Mouse (Mus musculus): ENCODE results near the gene Gm49711. TPM values are rescaled to one million over a fixed set of nuclear protein-coding genes. Genes with fewer than 3 reads are reported as not detected.

Gm49711 gene
- polyA plus RNA-seq, 1 experiment from 2014 or later = 0.47 TPM

DNA sequence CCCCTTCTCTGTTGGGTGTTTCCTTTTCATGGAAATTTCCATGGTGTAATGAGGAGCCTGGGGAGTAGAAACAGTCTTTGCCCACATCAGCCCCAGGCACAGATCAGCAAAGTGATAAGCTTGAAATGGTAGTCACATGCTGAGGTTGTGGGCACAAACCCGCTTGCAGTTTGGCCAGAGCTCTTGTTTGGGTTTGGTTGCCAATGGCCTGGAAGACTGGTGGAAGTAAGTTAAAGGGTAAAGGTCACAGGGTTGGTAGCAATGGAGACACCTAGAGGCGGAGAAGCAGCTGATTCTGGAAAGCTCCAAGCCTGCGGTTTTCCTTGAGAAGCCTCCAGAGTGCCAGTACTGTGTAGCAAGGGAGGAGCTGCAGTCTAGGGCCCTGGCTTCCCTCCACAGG is 47.5 kb downstream of the Gm49711 start:
- Histone ChIP-seq H3K36me3 (peaks cover 5% of the 10 kb centered on the region; the same call in 1 of the 2 replicates), H3K4me1 (peaks cover 15% of the 10 kb centered on the region; the same call in 1 of the 2 replicates), H3K9ac (no peak overlapping the region), H3K4me2 (replicated peaks) (no peak overlapping the region), H3K27me3 (replicated peaks) (no peaks in the 10 kb centered on the region), H3K27ac (no peak overlapping the region), H3K4me3 (no peak overlapping the region), H3K9me3 (no peaks in the 10 kb centered on the region)
- no peak for ATAC-seq (ENCODE audit: low FRiP score, low read depth)
- 81% methylated on average over 3 of the region's 3 CpGs for WGBS

DNA sequence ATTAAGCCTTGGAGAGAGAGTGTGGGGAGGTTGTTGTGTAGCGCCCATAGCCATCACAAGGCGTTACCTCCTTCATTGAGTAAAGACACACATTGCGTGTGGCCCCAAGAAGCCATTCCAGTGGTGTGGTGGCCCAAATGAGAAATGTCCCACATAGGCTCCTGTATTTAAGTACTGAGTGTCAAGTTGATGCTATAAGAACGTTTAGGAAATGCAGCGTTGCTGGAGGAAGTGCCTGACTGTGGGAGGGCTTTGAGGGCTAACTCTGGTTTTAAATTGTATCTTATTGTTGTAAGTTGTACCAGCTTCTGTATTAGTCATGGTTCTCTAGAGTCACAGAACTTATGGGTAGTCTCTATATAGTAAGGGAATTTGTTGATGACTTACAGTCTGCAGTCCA is 49.2 kb downstream of the Gm49711 start:
- Histone ChIP-seq H3K36me3 (peaks cover 6% of the 10 kb centered on the region), H3K4me2 (replicated peaks) (no peak overlapping the region), H3K27me3 (replicated peaks) (no peaks in the 10 kb centered on the region), H3K9ac (no peak overlapping the region), H3K4me1 (peaks cover 12% of the 10 kb centered on the region; the same call in 1 of the 2 replicates), H3K4me3 (no peak overlapping the region), H3K27ac (no peak overlapping the region), H3K9me3 (no peaks in the 10 kb centered on the region)
- no peak for ATAC-seq (ENCODE audit: low FRiP score, low read depth)
- WGBS = 87% methylated on average over 5 of the region's 5 CpGs

DNA sequence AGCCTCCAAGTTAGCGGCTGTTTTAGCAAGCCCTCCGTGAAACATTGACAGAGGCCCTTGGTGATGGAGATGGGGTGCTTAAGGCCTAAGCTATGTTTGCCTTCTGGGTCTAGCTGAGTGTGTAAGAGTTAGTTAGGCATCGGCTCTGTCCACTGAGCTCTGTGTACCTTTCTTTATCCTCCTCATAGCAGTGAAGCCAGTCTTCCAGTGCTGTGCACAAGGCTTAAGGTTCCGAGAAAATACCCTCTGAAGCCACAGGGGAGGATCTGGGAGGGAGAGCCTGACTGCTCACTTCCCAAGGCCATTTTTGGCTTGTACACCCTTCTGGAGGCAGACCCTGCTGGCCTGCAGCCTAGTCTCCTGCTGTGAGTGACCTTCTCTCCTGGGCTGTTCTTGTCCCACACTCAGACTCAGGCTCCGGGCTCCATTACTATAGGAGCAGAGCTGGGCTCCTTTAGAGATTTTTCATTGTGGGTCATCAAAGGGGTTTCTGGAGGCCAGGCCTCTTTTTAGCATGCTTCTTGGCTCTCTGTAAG is 56.7 kb downstream of the Gm49711 start:
- Histone ChIP-seq H3K27ac (no peak overlapping the region), H3K9me3 (no peaks in the 10 kb centered on the region)
- 77% methylated on average over 5 of the region's 5 CpGs for WGBS

DNA sequence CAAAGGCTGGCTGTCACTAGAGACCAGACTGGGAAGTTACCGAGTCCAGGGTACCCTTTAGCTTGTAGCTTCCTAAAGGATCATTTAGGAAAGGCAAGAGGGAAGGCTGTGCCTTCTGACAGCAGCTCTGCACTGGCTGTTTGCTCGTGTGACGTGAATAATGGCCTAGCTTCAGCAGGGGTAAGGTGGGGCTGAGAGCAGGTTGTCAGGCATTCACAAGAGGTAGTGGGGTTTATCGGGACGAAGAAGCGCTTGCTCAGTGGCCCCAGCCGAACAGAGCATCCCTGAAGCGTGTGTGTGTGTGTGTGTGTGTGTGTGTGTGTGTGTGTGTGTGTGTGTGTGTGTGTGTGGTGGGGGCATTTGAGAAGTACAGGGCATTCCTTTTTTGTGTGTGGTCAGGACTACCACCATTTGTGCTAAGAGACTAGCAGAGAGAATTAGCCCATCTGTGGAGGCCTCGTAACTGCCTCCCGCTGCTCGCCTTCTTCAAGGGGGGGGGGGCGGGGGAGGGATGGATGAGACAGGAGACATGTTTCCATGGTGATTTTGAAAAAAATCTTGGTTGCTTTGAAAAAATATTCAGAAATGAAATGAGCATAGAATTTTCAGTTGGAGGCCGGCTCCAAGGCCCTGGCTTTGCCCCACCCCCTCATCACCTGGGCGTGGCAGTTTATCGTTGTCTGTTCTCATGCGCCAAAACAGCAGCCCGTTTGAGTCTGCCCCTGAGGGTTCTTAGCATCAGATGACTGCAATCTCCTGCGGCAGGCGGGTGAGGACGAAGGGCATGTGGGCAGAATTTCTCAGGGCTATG is 57.7 kb downstream of the Gm49711 start:
- WGBS = 20% methylated on average over 20 of the region's 20 CpGs
- Histone ChIP-seq H3K4me2 (replicated peaks) (peak overlapping the region; percentile 36), H3K4me1 (peaks cover 31% of the 10 kb centered on the region), H3K9ac (peak overlapping the region; percentile 30; the same call in 1 of the 2 replicates), H3K27me3 (replicated peaks) (no peaks in the 10 kb centered on the region), H3K4me3 (no peak overlapping the region), H3K27ac (no peak overlapping the region), H3K9me3 (no peaks in the 10 kb centered on the region), H3K36me3 (peaks cover 13% of the 10 kb centered on the region)
- peak; percentile 69; the same call in 1 of the 2 replicates for ATAC-seq (ENCODE audit: low FRiP score, low read depth)

More for the DNA sequence above, 56.7 kb downstream of the Gm49711 start:
- H3K9ac ChIP-seq = no peak overlapping the region
- no peak overlapping the region for H3K4me3 ChIP-seq
- no peak overlapping the region for H3K4me2 ChIP-seq (replicated peaks)
- no peak for ATAC-seq (ENCODE audit: low FRiP score, low read depth)
- no peaks in the 10 kb centered on the region for H3K27me3 ChIP-seq (replicated peaks)
- H3K4me1 ChIP-seq = peaks cover 31% of the 10 kb centered on the region
- peaks cover 13% of the 10 kb centered on the region for H3K36me3 ChIP-seq

DNA sequence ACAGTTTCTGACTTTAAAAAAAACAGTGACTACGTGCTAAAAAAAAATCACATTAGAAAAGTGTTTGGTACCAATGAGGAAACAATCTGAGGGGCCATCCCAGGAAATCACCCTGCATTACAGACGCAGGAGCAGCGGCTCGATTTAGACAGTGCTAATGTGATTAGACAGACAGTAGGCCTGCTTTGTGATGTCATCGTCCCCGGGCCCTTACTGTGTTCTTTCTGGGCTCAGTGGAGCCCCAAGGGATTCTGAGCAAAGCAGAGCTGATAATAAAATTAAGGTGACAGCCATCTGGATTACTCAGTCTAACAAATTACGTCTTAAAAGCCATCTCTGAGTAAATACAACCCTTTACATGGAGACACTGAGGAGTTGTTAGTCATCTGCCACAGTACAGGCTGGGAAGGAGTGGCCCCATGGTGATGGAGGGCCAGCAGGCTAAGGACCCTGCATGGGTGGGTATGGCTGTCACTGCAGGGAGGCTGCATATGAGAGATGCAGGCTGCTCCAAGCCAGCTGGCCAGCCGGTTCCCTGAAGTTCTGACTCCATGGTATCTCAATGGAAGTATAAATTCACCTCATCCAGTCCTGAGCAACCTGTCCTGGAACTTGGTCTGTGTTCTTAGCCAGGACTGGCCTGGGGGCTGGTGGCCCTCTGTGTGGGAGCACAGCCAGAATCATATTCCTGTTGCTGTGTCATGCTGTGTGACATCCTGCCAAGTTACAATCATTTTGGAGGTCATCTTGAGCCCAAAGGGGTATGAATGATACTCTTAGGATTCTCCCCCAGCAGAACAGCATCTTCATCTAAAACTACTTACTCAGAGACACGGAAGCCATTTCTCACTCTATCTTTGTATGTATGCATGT is 59.5 kb downstream of the Gm49711 start:
- H3K4me2 ChIP-seq (replicated peaks) = no peak overlapping the region
- peaks cover 31% of the 10 kb centered on the region for H3K4me1 ChIP-seq
- H3K27me3 ChIP-seq (replicated peaks) = no peaks in the 10 kb centered on the region
- H3K36me3 ChIP-seq = peaks cover 5% of the 10 kb centered on the region
- ATAC-seq (ENCODE audit: low FRiP score, low read depth) = peak; percentile 52; the same call in 1 of the 2 replicates
- no peaks in the 10 kb centered on the region for H3K9me3 ChIP-seq
- WGBS = 58% methylated on average over 9 of the region's 9 CpGs
- H3K9ac ChIP-seq = no peak overlapping the region
- no peak overlapping the region for H3K27ac ChIP-seq
- no peak overlapping the region for H3K4me3 ChIP-seq

DNA sequence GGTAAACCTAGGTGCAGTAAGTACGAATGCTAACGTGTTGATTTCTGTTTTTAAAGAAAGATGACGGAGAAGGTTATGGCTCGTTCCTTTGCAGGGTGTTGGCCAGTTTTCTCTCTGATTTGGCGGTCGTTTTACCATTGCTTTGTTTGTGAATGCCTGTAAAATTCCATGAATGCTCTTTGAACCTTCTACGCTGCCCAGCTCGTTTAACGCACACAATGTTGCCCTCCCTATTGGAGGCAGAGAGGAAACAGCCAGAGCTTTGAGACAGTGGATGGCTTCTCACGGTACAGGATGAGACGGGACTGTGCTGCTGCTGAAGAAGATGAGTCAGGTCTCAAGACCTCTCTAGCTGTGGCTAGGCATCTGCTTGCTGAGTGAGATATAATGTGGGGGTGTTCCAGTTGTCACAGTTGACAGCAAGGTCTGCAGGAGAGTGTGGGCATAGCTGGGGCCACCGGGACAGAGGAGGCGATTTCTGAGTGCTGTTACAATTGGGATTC is 60.9 kb downstream of the Gm49711 start:
- H3K9ac ChIP-seq = no peak overlapping the region
- no peaks in the 10 kb centered on the region for H3K36me3 ChIP-seq
- no peak overlapping the region for H3K4me2 ChIP-seq (replicated peaks)
- 50% methylated on average over 13 of the region's 13 CpGs for WGBS
- no peaks in the 10 kb centered on the region for H3K27me3 ChIP-seq (replicated peaks)
- H3K4me3 ChIP-seq = no peak overlapping the region
- ATAC-seq (ENCODE audit: low FRiP score, low read depth) = no peak
- H3K4me1 ChIP-seq = peaks cover 31% of the 10 kb centered on the region
- H3K27ac ChIP-seq = no peak overlapping the region
- no peaks in the 10 kb centered on the region for H3K9me3 ChIP-seq

DNA sequence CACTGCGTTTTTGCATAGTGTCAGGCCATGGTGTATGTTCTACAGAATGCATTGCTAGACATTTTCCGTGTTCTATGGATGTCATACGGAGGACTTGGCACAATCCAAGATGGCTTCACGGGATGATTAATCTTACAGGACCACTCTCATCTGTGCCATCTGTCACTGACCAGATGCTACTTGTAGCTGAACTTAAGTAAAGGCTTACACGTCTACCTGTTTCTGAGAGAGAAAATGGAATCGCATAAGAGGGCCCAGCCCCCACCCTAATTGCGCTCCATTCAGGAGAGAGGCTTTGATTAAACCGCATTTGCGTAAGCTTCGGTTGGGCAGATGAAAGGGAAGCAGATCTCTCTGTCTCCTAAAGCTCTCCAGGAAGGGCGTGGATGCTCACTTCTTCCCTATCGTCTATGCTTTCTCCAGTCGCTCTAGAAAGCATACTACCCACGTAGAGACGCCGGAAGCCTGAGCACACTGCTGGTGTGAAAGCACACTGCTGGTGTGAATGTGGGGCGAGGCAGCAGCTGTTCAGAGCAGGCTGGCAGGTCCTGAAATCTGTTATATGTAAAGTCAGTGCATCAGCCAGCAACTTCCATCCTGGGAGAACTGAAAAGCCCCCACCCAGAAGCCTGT is 62.9 kb downstream of the Gm49711 start:
- peaks cover 7% of the 10 kb centered on the region; the same call in 1 of the 2 replicates for H3K9me3 ChIP-seq
- H3K4me3 ChIP-seq = no peak overlapping the region
- H3K27ac ChIP-seq = no peak overlapping the region
- ATAC-seq (ENCODE audit: low FRiP score, low read depth) = no peak
- WGBS = 67% methylated on average over 17 of the region's 17 CpGs
- H3K4me2 ChIP-seq (replicated peaks) = no peak overlapping the region
- H3K4me1 ChIP-seq = peaks cover 15% of the 10 kb centered on the region
- no peak overlapping the region for H3K9ac ChIP-seq
- no peaks in the 10 kb centered on the region for H3K27me3 ChIP-seq (replicated peaks)
- no peaks in the 10 kb centered on the region for H3K36me3 ChIP-seq

DNA sequence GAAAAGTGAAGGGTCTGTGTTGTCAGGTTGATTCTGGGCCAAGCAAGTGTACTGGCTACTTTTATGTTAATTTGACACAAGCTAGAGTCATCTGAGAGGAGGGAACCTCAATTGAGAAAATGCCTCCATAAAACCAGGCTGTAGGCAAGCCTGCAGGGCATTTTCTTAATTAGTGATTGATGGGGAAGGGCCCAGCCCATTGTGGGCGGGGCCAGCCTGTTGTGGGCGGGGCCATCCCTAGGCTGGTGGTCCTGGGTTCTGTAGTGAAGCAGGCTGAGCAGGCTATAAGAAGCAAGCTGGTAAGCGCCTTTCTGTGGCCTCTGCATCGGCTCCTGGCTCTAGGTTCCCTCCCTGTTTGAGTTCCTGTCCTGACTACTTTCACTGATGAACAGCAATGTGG is 69.1 kb downstream of the Gm49711 start:
- no peak overlapping the region for H3K4me3 ChIP-seq
- WGBS = 36% methylated on average over 4 of the region's 4 CpGs
- no peaks in the 10 kb centered on the region for H3K27me3 ChIP-seq (replicated peaks)
- no peaks in the 10 kb centered on the region for H3K4me1 ChIP-seq
- H3K27ac ChIP-seq = no peak overlapping the region
- ATAC-seq (ENCODE audit: low FRiP score, low read depth) = no peak
- H3K9ac ChIP-seq = no peak overlapping the region
- H3K9me3 ChIP-seq = peaks cover 7% of the 10 kb centered on the region; the same call in 1 of the 2 replicates
- no peaks in the 10 kb centered on the region for H3K36me3 ChIP-seq
- no peak overlapping the region for H3K4me2 ChIP-seq (replicated peaks)

DNA sequence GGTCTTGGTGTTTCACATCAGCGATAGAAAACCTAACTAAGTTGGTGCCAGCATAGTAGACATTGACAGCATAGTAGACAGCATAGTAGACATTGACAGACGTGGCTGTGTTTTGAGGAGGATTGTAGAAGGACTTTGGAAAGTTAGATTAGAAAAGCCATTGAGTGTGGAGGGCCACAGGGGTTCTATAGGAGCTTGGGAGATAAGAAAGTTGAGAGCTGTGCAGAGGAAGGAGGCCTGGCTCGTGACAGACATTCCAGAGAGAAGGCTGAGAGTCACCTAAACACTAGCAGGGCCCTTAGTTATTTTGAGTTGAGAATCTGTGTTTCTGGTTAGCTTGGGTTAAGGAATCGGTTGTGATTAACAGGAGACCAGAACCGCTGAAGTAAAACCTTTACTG is 69.5 kb downstream of the Gm49711 start:
- no peaks in the 10 kb centered on the region for H3K4me1 ChIP-seq
- H3K9ac ChIP-seq = no peak overlapping the region
- ATAC-seq (ENCODE audit: low FRiP score, low read depth) = no peak
- no peak overlapping the region for H3K4me2 ChIP-seq (replicated peaks)
- peaks cover 7% of the 10 kb centered on the region; the same call in 1 of the 2 replicates for H3K9me3 ChIP-seq
- H3K36me3 ChIP-seq = no peaks in the 10 kb centered on the region
- H3K27ac ChIP-seq = no peak overlapping the region
- WGBS = 89% methylated on average over 5 of the region's 5 CpGs
- H3K4me3 ChIP-seq = no peak overlapping the region
- H3K27me3 ChIP-seq (replicated peaks) = no peaks in the 10 kb centered on the region

DNA sequence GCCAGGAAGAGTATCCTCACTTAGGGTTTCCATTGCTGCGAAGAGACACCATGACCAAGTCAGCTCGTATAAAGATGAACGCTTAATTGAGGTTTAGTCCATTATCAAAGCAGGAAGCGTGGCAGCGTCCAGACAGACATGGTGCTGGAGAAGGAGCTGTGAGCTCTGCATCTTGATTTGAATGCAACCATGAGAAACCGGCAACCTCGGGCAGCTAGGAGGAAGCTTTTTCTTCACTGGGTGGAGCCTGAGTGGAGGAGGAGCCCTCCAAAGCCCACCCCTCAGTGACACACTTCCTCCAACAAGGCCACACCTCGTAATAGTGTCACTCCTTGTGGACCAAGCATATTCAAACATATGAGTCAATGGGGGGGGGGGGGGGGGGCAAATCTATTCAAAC is 71.7 kb downstream of the Gm49711 start:
- H3K4me1 ChIP-seq = no peaks in the 10 kb centered on the region

DNA sequence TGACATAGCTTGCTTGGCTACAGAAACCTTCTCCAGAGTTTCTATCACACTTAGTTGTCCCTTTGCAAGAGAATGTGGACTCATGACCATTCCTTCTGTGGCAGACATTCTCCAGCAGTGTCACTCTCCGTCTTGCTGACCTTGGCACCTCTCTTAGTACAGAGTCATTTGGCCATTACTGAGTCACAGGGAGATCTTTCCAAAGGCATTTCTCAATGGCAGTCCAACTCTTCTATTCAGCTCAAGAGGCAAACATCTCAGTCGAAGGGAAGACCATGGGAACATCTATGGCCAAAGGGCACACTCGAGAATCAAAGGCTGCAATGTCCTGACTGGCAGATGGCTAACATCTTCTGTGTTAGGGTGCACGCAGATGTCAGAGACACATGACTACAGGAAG is 74.4 kb downstream of the Gm49711 start:
- no peak overlapping the region for H3K27ac ChIP-seq
- no peaks in the 10 kb centered on the region for H3K36me3 ChIP-seq
- H3K4me2 ChIP-seq (replicated peaks) = no peak overlapping the region
- H3K4me1 ChIP-seq = no peaks in the 10 kb centered on the region
- H3K9me3 ChIP-seq = no peaks in the 10 kb centered on the region
- no peaks in the 10 kb centered on the region for H3K27me3 ChIP-seq (replicated peaks)
- 88% methylated on average over 4 of the region's 4 CpGs for WGBS
- ATAC-seq (ENCODE audit: low FRiP score, low read depth) = no peak
- no peak overlapping the region for H3K4me3 ChIP-seq
- no peak overlapping the region for H3K9ac ChIP-seq

More for the DNA sequence above, 71.7 kb downstream of the Gm49711 start:
- Histone ChIP-seq H3K9me3 (0 out of 2 replicates have a peak, but pooled peaks cover under 1% of the 10 kb centered on the region), H3K4me2 (replicated peaks) (no peak overlapping the region), H3K36me3 (no peaks in the 10 kb centered on the region), H3K9ac (no peak overlapping the region), H3K4me3 (no peak overlapping the region), H3K27ac (no peak overlapping the region), H3K27me3 (replicated peaks) (no peaks in the 10 kb centered on the region)
- WGBS = 88% methylated on average over 8 of the region's 8 CpGs
- ATAC-seq (ENCODE audit: low FRiP score, low read depth) = no peak

All from neural tube, embryonic 12.5 days (tissue).